Mouse (Mus musculus): Measurements from ENCODE around the gene Tradd. TPM values are rescaled to one million over a fixed set of nuclear protein-coding genes. Genes with fewer than 3 reads are reported as not detected.
A peak's percentile ranks its signal among the peaks of the same experiment; 100 is the strongest.

The Tradd gene
- polyA plus RNA-seq, 1 experiment = 2.4 TPM

- Histone ChIP-seq H3K27me3 (ENCODE audit: control insufficient read depth, insufficient read depth, low read length) (no peaks in the 10 kb centered on the region), H3K4me3 (ENCODE audit: control insufficient read depth, low read depth, low read length) (no peak overlapping the region), H3K4me1 (ENCODE audit: control insufficient read depth, insufficient read depth, low read length) (peaks cover 7% of the 10 kb centered on the region), H3K36me3 (ENCODE audit: control insufficient read depth, insufficient read depth, low read length) (no peaks in the 10 kb centered on the region; the same call in 1 of the 2 replicates), H3K27ac (ENCODE audit: control insufficient read depth, insufficient read depth, low read depth, low read length) (no peak overlapping the region)
- TF ChIP-seq CTCF (IDR thresholded peaks at IDR 0.05; ENCODE audit: control insufficient read depth, insufficient read depth, insufficient replicate concordance, low read depth, low read length) = no peak
- TF ChIP-seq POLR2A (IDR thresholded peaks at IDR 0.05; ENCODE audit: control insufficient read depth, low read depth, low read length) = no peak
Observed at GRCm38 (mm10) chr8:105308428-105308827, 44.0 kb upstream of the Tradd start.

GRCm38 (mm10) chr8:105307670-105308069, 43.3 kb upstream of the Tradd start:
- Histone ChIP-seq H3K27me3 (ENCODE audit: control insufficient read depth, insufficient read depth, low read length) (no peaks in the 10 kb centered on the region), H3K4me1 (ENCODE audit: control insufficient read depth, insufficient read depth, low read length) (peaks cover 7% of the 10 kb centered on the region), H3K4me3 (ENCODE audit: control insufficient read depth, low read depth, low read length) (no peak overlapping the region), H3K27ac (ENCODE audit: control insufficient read depth, insufficient read depth, low read depth, low read length) (no peak overlapping the region), H3K36me3 (ENCODE audit: control insufficient read depth, insufficient read depth, low read length) (no peaks in the 10 kb centered on the region; the same call in 1 of the 2 replicates)
- TF ChIP-seq CTCF (IDR thresholded peaks at IDR 0.05; ENCODE audit: control insufficient read depth, insufficient read depth, insufficient replicate concordance, low read depth, low read length) (no peak), POLR2A (IDR thresholded peaks at IDR 0.05; ENCODE audit: control insufficient read depth, low read depth, low read length) (no peak)

- Histone ChIP-seq H3K36me3 (ENCODE audit: control insufficient read depth, insufficient read depth, low read length) (peaks cover 2% of the 10 kb centered on the region; the same call in 1 of the 2 replicates), H3K27ac (ENCODE audit: control insufficient read depth, insufficient read depth, low read depth, low read length) (no peak overlapping the region), H3K4me3 (ENCODE audit: control insufficient read depth, low read depth, low read length) (no peak overlapping the region; the same call in 1 of the 2 replicates), H3K27me3 (ENCODE audit: control insufficient read depth, insufficient read depth, low read length) (no peaks in the 10 kb centered on the region), H3K4me1 (ENCODE audit: control insufficient read depth, insufficient read depth, low read length) (peaks cover 7% of the 10 kb centered on the region)
- TF ChIP-seq POLR2A (IDR thresholded peaks at IDR 0.05; ENCODE audit: control insufficient read depth, low read depth, low read length) (no peak), CTCF (IDR thresholded peaks at IDR 0.05; ENCODE audit: control insufficient read depth, insufficient read depth, insufficient replicate concordance, low read depth, low read length) (no peak)
Observed at GRCm38 (mm10) chr8:105306146-105306691, 41.8 kb upstream of the Tradd start.

- Histone ChIP-seq H3K36me3 (ENCODE audit: control insufficient read depth, insufficient read depth, low read length) (peaks cover 2% of the 10 kb centered on the region; the same call in 1 of the 2 replicates), H3K4me3 (ENCODE audit: control insufficient read depth, low read depth, low read length) (peak within 1 kb of the TSS; percentile 57), H3K27ac (ENCODE audit: control insufficient read depth, insufficient read depth, low read depth, low read length) (0 out of 2 replicates have a peak within 1 kb of the TSS, but pooled peaks have one; percentile 56), H3K4me1 (ENCODE audit: control insufficient read depth, insufficient read depth, low read length) (peaks cover 7% of the 10 kb centered on the region), H3K27me3 (ENCODE audit: control insufficient read depth, insufficient read depth, low read length) (no peaks in the 10 kb centered on the region)
- TF ChIP-seq CTCF (IDR thresholded peaks at IDR 0.05; ENCODE audit: control insufficient read depth, insufficient read depth, insufficient replicate concordance, low read depth, low read length) (0 out of 2 replicates have a peak, but pooled peaks have one; percentile 21), POLR2A (IDR thresholded peaks at IDR 0.05; ENCODE audit: control insufficient read depth, low read depth, low read length) (peak; percentile 55)
Observed at GRCm38 (mm10) chr8:105305211-105306145, 41.1 kb upstream of the Tradd start, which contains the start of gene Elmo3. TSS of gene Elmo3 (plus strand) at chr8:105305601.

GRCm38 (mm10) chr8:105304325-105305210, 40.2 kb upstream of the Tradd start:
- Histone ChIP-seq H3K27me3 (ENCODE audit: control insufficient read depth, insufficient read depth, low read length) (no peaks in the 10 kb centered on the region), H3K4me1 (ENCODE audit: control insufficient read depth, insufficient read depth, low read length) (peaks cover 7% of the 10 kb centered on the region), H3K4me3 (ENCODE audit: control insufficient read depth, low read depth, low read length) (no peak overlapping the region), H3K27ac (ENCODE audit: control insufficient read depth, insufficient read depth, low read depth, low read length) (no peak overlapping the region), H3K36me3 (ENCODE audit: control insufficient read depth, insufficient read depth, low read length) (peaks cover 2% of the 10 kb centered on the region; the same call in 1 of the 2 replicates)
- TF ChIP-seq POLR2A (IDR thresholded peaks at IDR 0.05; ENCODE audit: control insufficient read depth, low read depth, low read length) (no peak; the same call in 1 of the 2 replicates), CTCF (IDR thresholded peaks at IDR 0.05; ENCODE audit: control insufficient read depth, insufficient read depth, insufficient replicate concordance, low read depth, low read length) (peak; percentile 9; the same call in 1 of the 2 replicates)

- peaks cover 8% of the 10 kb centered on the region for H3K4me1 ChIP-seq (ENCODE audit: control insufficient read depth, insufficient read depth, low read length)
- no peak overlapping the region for H3K27ac ChIP-seq (ENCODE audit: control insufficient read depth, insufficient read depth, low read depth, low read length)
- no peak overlapping the region for H3K4me3 ChIP-seq (ENCODE audit: control insufficient read depth, low read depth, low read length)
- H3K36me3 ChIP-seq (ENCODE audit: control insufficient read depth, insufficient read depth, low read length) = peaks cover 2% of the 10 kb centered on the region; the same call in 1 of the 2 replicates
- no peaks in the 10 kb centered on the region for H3K27me3 ChIP-seq (ENCODE audit: control insufficient read depth, insufficient read depth, low read length)
- TF ChIP-seq POLR2A (IDR thresholded peaks at IDR 0.05; ENCODE audit: control insufficient read depth, low read depth, low read length) (no peak), CTCF (IDR thresholded peaks at IDR 0.05; ENCODE audit: control insufficient read depth, insufficient read depth, insufficient replicate concordance, low read depth, low read length) (no peak)
Observed at GRCm38 (mm10) chr8:105303874-105304273, 39.5 kb upstream of the Tradd start.

All from testis, adult 2 months (tissue).